Comparison of ENCODE assay signal across 18 mouse cellular contexts in genomic region chr11:19145263-19145662, GRCm38 (mm10).
"Had no signal": no experiment of that assay in that cellular context is flagged by ENCODE, and none has a peak within 500 bp of the region (broad histone marks: within the 10 kb centered on the region; RNA-seq: fewer than 3 reads in every experiment).

No protein-coding gene starts in this region.

- H3K4me1 ChIP-seq: intestine, embryonic 15.5 days; liver, embryonic 12.5 days; liver, embryonic 15.5 days; megakaryocyte, embryonic 14.5 days; stomach, embryonic 15.5 days had no signal

- ATAC-seq: intestine, embryonic 15.5 days; liver, embryonic 12.5 days; lung, postnatal 0 days had no signal

- H3K4me2 ChIP-seq: intestine, embryonic 15.5 days; kidney, embryonic 15.5 days; limb, embryonic 13.5 days; liver, embryonic 12.5 days; liver, embryonic 15.5 days; midbrain, embryonic 11.5 days; stomach, embryonic 15.5 days had no signal

- H3K27me3 ChIP-seq: intestine, embryonic 15.5 days; kidney, embryonic 15.5 days; limb, embryonic 13.5 days; liver, embryonic 12.5 days; liver, embryonic 15.5 days; megakaryocyte, embryonic 14.5 days; stomach, embryonic 15.5 days had no signal

- H3K4me3 ChIP-seq: intestine, embryonic 15.5 days; kidney, embryonic 15.5 days; limb, embryonic 10.5 days; limb, embryonic 13.5 days; liver, embryonic 12.5 days; liver, embryonic 15.5 days; megakaryocyte, embryonic 14.5 days; stomach, embryonic 15.5 days had no signal

- H3K27ac ChIP-seq: intestine, embryonic 15.5 days; kidney, embryonic 15.5 days; limb, embryonic 10.5 days; limb, embryonic 13.5 days; liver, embryonic 12.5 days; liver, embryonic 15.5 days; macrophage; stomach, embryonic 15.5 days had no signal

- H3K36me3 ChIP-seq: intestine, embryonic 15.5 days; kidney, embryonic 15.5 days; limb, embryonic 10.5 days; limb, embryonic 13.5 days; liver, embryonic 12.5 days; liver, embryonic 15.5 days; stomach, embryonic 15.5 days had no signal

- H3K9me3 ChIP-seq: intestine, embryonic 15.5 days; kidney, embryonic 15.5 days; limb, embryonic 10.5 days; limb, embryonic 13.5 days; liver, embryonic 12.5 days; liver, embryonic 15.5 days; megakaryocyte, embryonic 14.5 days; stomach, embryonic 15.5 days had no signal

- H3K9ac ChIP-seq: intestine, embryonic 15.5 days; kidney, embryonic 15.5 days; limb, embryonic 13.5 days; liver, embryonic 12.5 days; liver, embryonic 15.5 days; stomach, embryonic 15.5 days had no signal

- DNase-seq: liver; lung, adult 18-20 months; midbrain, embryonic 14.5 days; right cerebral cortex, adult 18-20 months; right cerebral cortex, postnatal 14 days; right cerebral cortex, postnatal 4 days; thymus, postnatal 25 days had no signal
